Mouse (Mus musculus) intestine, embryonic 16.5 days (tissue): ENCODE results near the gene Slc25a53. TPM values are rescaled to one million over a fixed set of nuclear protein-coding genes. Genes with fewer than 3 reads are reported as not detected.

ENCODE experiments used
- ATAC-seq: fragments of 200-750 bp; cut with Nextera tagmentation; 2 replicates; pipeline ENCODE4 v1.8.0; 2017; ENCODE audit warnings: moderate TSS enrichment, moderate library complexity
- H3K27ac ChIP-seq: fragments of 300-500 bp; sonication (generic); 2 replicates; pipeline ENCODE4 v1.5.1; 2014; ENCODE audit warnings: mild to moderate bottlenecking, low read length
- H3K27me3 ChIP-seq: fragments of 300-500 bp; sonication (generic); replicated peaks from 2 replicates; pipeline ENCODE4 v1.6.1; 2014; ENCODE audit warnings: low read length, control low read depth, mixed read lengths; ENCODE audit not compliant: control insufficient read depth, insufficient read depth
- H3K36me3 ChIP-seq: fragments of 300-500 bp; sonication (generic); 2 replicates; pipeline ENCODE4 v1.6.1; 2014; ENCODE audit warnings: low read length, control low read depth; ENCODE audit not compliant: control insufficient read depth, insufficient read depth
- H3K4me1 ChIP-seq: fragments of 300-500 bp; sonication (generic); 2 replicates; pipeline ENCODE4 v1.6.1; 2014; ENCODE audit warnings: low read length, control low read depth, mixed read lengths; ENCODE audit not compliant: control insufficient read depth, insufficient read depth
- H3K4me2 ChIP-seq: fragments of 300-500 bp; sonication (generic); 2 replicates; pipeline ENCODE4 v1.6.1; 2014; ENCODE audit warnings: low read depth, low read length, control low read depth
- H3K4me3 ChIP-seq: fragments of 300-500 bp; sonication (generic); 2 replicates; pipeline ENCODE4 v1.5.1; 2014; ENCODE audit warnings: mild to moderate bottlenecking, low read length
- H3K9ac ChIP-seq: fragments of 300-500 bp; sonication (generic); 2 replicates; pipeline ENCODE4 v1.6.1; 2014; ENCODE audit warnings: low read depth, low read length
- H3K9me3 ChIP-seq: fragments of 300-500 bp; sonication (generic); 2 replicates; pipeline ENCODE4 v1.6.1; 2016; ENCODE audit warnings: low read length, control low read depth; ENCODE audit not compliant: control insufficient read depth
- WGBS: fragments of 180-500 bp; shearing (Covaris S2); extraction: QIAGEN DNeasy Blood & Tissue Kit; methylation state at CpG from one replicate; pipeline ENCODE4 v1.1.7; 2014; 5-methylcytosine and 5-hydroxymethylcytosine counted together
- polyA plus RNA-seq: library from polyadenylated mRNA; unstranded; fragments of >200 nt; fragmentation: Nextera tagmentation; extraction: Ambion mirVana; gene quantifications from 2 replicates; pipeline ENCODE4 v1.2.1, GENCODE M21; 2015

Slc25a53 gene
- polyA plus RNA-seq, result 5.1 and 6.7 TPM in 2 replicates

- WGBS, result 23% methylated on average over 31 of the region's 31 CpGs
- Histone ChIP-seq H3K9me3 (no peaks in the 10 kb centered on the region), H3K27me3 (no peaks in the 10 kb centered on the region), H3K4me1 (no peaks in the 10 kb centered on the region), H3K4me2 (peak within 1 kb of the TSS; percentile 40), H3K9ac (peak within 1 kb of the TSS; percentile 72), H3K4me3 (peak within 1 kb of the TSS; percentile 59), H3K36me3 (no peaks in the 10 kb centered on the region), H3K27ac (peak within 1 kb of the TSS; percentile 86)
- ATAC-seq, result peak; percentile 96
Measured at GRCm38 (mm10) chrX:137038000-137038483, at the start of gene Slc25a53. TSS of gene Slc25a53 (minus strand) at chrX:137038302.

- Histone ChIP-seq H3K4me2 (no peak overlapping the region), H3K4me1 (no peaks in the 10 kb centered on the region), H3K4me3 (no peak overlapping the region), H3K9ac (no peak overlapping the region), H3K27me3 (no peaks in the 10 kb centered on the region), H3K9me3 (no peaks in the 10 kb centered on the region), H3K36me3 (no peaks in the 10 kb centered on the region), H3K27ac (no peak overlapping the region)
- 77% methylated on average over 9 of the region's 9 CpGs for WGBS
- ATAC-seq, result no peak
Measured at GRCm38 (mm10) chrX:137063202-137063601, 25.1 kb upstream of the Slc25a53 start.

GRCm38 (mm10) chrX:137049425-137050225 is 11.5 kb upstream of the Slc25a53 start, which contains the start of gene Fam199x:
TSS of gene Fam199x (plus strand) at chrX:137049594.
- Histone ChIP-seq H3K36me3 (no peaks in the 10 kb centered on the region), H3K27ac (no peak within 1 kb of the TSS), H3K4me3 (peak within 1 kb of the TSS; percentile 67), H3K4me1 (no peaks in the 10 kb centered on the region), H3K9ac (peak within 1 kb of the TSS; percentile 76), H3K4me2 (peak within 1 kb of the TSS; percentile 66), H3K9me3 (no peaks in the 10 kb centered on the region), H3K27me3 (no peaks in the 10 kb centered on the region)
- WGBS, result 10% methylated on average over 46 of the region's 62 CpGs
- peak; percentile 97 for ATAC-seq

- no peaks in the 10 kb centered on the region for H3K4me1 ChIP-seq
- peak overlapping the region; percentile 67 for H3K4me3 ChIP-seq
- no peaks in the 10 kb centered on the region for H3K9me3 ChIP-seq
- H3K4me2 ChIP-seq, result peak overlapping the region; percentile 66
- no peaks in the 10 kb centered on the region for H3K27me3 ChIP-seq
- 16% methylated on average over 11 of the region's 11 CpGs for WGBS
- no peaks in the 10 kb centered on the region for H3K36me3 ChIP-seq
- no peak for ATAC-seq
- H3K27ac ChIP-seq, result no peak overlapping the region
- peak overlapping the region; percentile 76 for H3K9ac ChIP-seq
Measured at GRCm38 (mm10) chrX:137049060-137049424, 10.9 kb upstream of the Slc25a53 start.

- no peaks in the 10 kb centered on the region for H3K4me1 ChIP-seq
- H3K9me3 ChIP-seq, result no peaks in the 10 kb centered on the region
- 55% methylated on average over 7 of the region's 7 CpGs for WGBS
- no peaks in the 10 kb centered on the region for H3K27me3 ChIP-seq
- ATAC-seq, result peak; percentile 47; the same call in 1 of the 2 replicates
- H3K36me3 ChIP-seq, result no peaks in the 10 kb centered on the region
- H3K9ac ChIP-seq, result peak overlapping the region; percentile 72; the same call in 1 of the 2 replicates
- peak overlapping the region; percentile 34 for H3K4me2 ChIP-seq
- peak overlapping the region; percentile 59 for H3K4me3 ChIP-seq
- H3K27ac ChIP-seq, result no peak overlapping the region
Measured at GRCm38 (mm10) chrX:137038502-137038901, 400 bp upstream of the Slc25a53 start.

GRCm38 (mm10) chrX:137037470-137037999 is 567 bp downstream of the Slc25a53 start:
- Histone ChIP-seq H3K9ac (peak overlapping the region; percentile 72), H3K4me2 (peak overlapping the region; percentile 40), H3K27me3 (no peaks in the 10 kb centered on the region), H3K36me3 (no peaks in the 10 kb centered on the region), H3K9me3 (no peaks in the 10 kb centered on the region), H3K27ac (no peak overlapping the region), H3K4me1 (no peaks in the 10 kb centered on the region), H3K4me3 (peak overlapping the region; percentile 59)
- peak; percentile 41 for ATAC-seq
- 13% methylated on average over 12 of the region's 12 CpGs for WGBS

GRCm38 (mm10) chrX:137034322-137034721 is 3.8 kb downstream of the Slc25a53 start:
- WGBS, result 69% methylated on average over 4 of the region's 4 CpGs
- ATAC-seq, result no peak
- H3K4me3 ChIP-seq, result no peak overlapping the region
- H3K4me2 ChIP-seq, result no peak overlapping the region
- no peak overlapping the region for H3K9ac ChIP-seq
- H3K4me1 ChIP-seq, result no peaks in the 10 kb centered on the region
- H3K27me3 ChIP-seq, result no peaks in the 10 kb centered on the region
- H3K36me3 ChIP-seq, result no peaks in the 10 kb centered on the region
- H3K9me3 ChIP-seq, result no peaks in the 10 kb centered on the region
- H3K27ac ChIP-seq, result no peak overlapping the region

- WGBS, result 85% methylated on average over 5 of the region's 5 CpGs
- ATAC-seq, result no peak
- Histone ChIP-seq H3K27me3 (no peaks in the 10 kb centered on the region), H3K9ac (no peak overlapping the region), H3K4me1 (no peaks in the 10 kb centered on the region), H3K4me2 (no peak overlapping the region), H3K27ac (no peak overlapping the region), H3K4me3 (no peak overlapping the region), H3K36me3 (no peaks in the 10 kb centered on the region), H3K9me3 (no peaks in the 10 kb centered on the region)
Measured at GRCm38 (mm10) chrX:137031726-137032125, 6.4 kb downstream of the Slc25a53 start.

- H3K36me3 ChIP-seq, result no peaks in the 10 kb centered on the region
- 88% methylated on average over 8 of the region's 8 CpGs for WGBS
- peak; percentile 31; the same call in 1 of the 2 replicates for ATAC-seq
- no peak overlapping the region for H3K4me3 ChIP-seq
- H3K4me1 ChIP-seq, result no peaks in the 10 kb centered on the region
- no peaks in the 10 kb centered on the region for H3K9me3 ChIP-seq
- no peaks in the 10 kb centered on the region for H3K27me3 ChIP-seq
- H3K9ac ChIP-seq, result no peak overlapping the region
- no peak overlapping the region for H3K4me2 ChIP-seq
- H3K27ac ChIP-seq, result no peak overlapping the region
Measured at GRCm38 (mm10) chrX:137030916-137031315, 7.2 kb downstream of the Slc25a53 start.
